Mouse (Mus musculus) liver, postnatal 0 days (tissue): ENCODE measurements at regions not wholly inside any gene's neighbourhood (a gene's known extent, or its start where the extent isn't known, plus 50 kb on each side); places are given as distances from the start of the nearest gene placed in this dataset.

Experiments used
- CTCF ChIP-seq: sonication (generic); IDR thresholded peaks from 2 replicates; pipeline ENCODE4 v1.5.1; 2016; ENCODE audit warnings: antibody characterized with exemption, low read depth
- EP300 ChIP-seq: IDR thresholded peaks from 2 replicates; pipeline ENCODE4 v1.6.1; 2016; ENCODE audit warnings: antibody characterized with exemption, low read depth, mild to moderate bottlenecking

DNA sequence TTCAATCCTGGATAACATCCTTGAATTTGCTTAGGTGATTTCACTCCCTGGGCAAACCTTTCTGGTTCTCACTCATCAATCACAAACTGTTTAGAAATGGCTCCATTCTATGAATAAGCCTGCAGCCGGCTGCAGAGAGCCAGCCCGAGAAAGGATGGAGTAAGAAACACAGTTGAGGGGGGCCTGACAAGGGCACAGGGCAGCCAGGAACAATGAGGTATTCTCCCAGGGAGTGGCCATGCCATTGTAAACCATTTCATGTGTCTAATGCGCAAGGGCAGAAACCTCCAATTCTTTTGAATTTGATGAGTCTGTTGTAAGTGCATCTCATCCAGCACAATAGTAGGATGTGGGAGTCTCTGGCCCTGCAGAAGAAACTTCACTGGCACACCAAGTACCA lies 350.7 kb downstream of the Phf14 start:
- TF ChIP-seq CTCF (no peak), EP300 (no peak)
